Mouse (Mus musculus) heart, embryonic 14.5 days (tissue): ENCODE results near the gene Foxo1. TPM values are rescaled to one million over a fixed set of nuclear protein-coding genes. Genes with fewer than 3 reads are reported as not detected.

Experiments used
- polyA plus RNA-seq: library from polyadenylated mRNA; unstranded; fragments of >200 nt; fragmentation: Nextera tagmentation; extraction: Ambion mirVana; gene quantifications from 2 replicates; pipeline ENCODE4 v1.2.1, GENCODE M21; 2014

The Foxo1 gene
- polyA plus RNA-seq, 1 experiment from 2014 or later: 9.2 TPM

Other genes starting within 250 kb of the Foxo1 start
- gene Maml3, start 163.3 kb upstream of the Foxo1 start, polyA plus RNA-seq: 2.8 and 2.9 TPM in 2 replicates